Mouse (Mus musculus): ENCODE results near the gene Nell2.

GRCm38 (mm10) chr15:95536724-95537123, 8.4 kb upstream of the Nell2 start:
- TF ChIP-seq CTCF (IDR thresholded peaks at IDR 0.05; ENCODE audit: insufficient read depth, low read depth, low read length) = no peak
- no peak for TF ChIP-seq POLR2A (IDR thresholded peaks at IDR 0.05; ENCODE audit: insufficient read depth, low read depth, low read length)

Data from olfactory bulb, adult 2 months (tissue).